Mouse (Mus musculus) urinary bladder, postnatal 36 days (tissue): ENCODE measurements around the gene Gpa33.
A peak's percentile ranks its signal among the peaks of the same experiment; 100 is the strongest.
"Not testable (repeated sequence)": the region's sequence is repeated elsewhere in the genome, so short reads cannot be mapped to it uniquely, and the experiment has no call there.

Experiments
- DNase-seq, 2 experiments: peaks; one replicate each; pipeline ENCODE4 v3.0.0; 2022; ENCODE audit warnings: low spot score in 2 of 2, mixed read lengths in 1 of 2

The Gpa33 gene

DNA sequence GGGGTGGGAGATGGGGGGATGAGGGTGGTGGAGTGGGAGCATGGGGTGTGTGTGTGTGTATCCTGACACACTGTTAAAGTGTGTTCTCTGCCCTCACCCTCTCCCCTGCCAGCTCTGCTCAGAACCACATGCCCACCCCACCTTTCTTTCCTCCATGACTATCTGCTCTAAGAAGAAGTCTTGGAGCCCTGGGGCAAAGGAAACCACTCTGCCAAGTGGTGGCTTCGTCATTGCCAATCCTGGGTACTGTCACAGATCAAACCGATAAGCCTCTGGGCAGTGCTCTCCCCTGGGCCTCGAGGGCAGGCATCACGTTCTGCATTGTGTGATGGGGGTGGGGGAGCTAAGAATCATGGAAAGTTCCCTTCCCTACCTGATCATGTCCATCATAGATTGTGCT is 2.3 kb downstream of the Gpa33 start:
- DNase-seq: no peak

GRCm38 (mm10) chr1:166135091-166135740 is 5.2 kb downstream of the Gpa33 start:
- DNase-seq: no peak

DNA sequence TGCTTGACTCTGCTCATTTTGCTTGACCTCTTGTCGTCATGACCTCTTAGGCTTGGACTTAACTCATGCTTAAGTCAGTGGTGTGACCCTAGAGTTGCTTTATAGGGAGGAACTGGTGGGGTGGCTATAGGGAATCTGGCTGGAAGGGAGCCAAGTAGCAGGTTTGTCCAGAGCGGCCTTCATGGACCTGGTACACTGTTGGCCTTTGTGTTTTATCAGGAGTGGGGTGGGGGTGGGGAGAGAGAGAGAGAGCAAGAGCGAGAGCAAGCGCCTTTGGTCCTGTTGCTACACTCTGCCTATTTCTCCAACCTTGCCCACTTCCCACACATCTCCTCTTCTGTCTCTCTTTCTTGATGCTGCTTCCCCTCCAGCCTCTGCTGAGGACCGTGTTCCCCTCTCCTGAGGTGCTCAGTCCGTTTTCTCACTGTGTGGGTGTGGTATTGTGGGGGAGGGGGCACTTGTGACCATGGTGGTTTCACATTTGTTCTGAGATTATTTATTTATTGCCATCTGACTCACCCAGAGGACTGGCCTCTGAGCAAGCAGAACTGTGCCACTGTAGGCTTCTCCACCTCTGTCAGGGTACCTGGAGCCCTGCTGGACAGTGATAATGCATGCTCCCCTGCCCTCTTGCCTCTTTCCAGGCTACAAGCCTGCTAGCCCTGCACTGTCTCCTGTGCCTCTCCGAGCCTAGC is 7.4 kb downstream of the Gpa33 start:
- DNase-seq: peak; percentile 60 to 64

GRCm38 (mm10) chr1:166138136-166138535 is 8.1 kb downstream of the Gpa33 start:
- peak; percentile 25 to 52 for DNase-seq

DNA sequence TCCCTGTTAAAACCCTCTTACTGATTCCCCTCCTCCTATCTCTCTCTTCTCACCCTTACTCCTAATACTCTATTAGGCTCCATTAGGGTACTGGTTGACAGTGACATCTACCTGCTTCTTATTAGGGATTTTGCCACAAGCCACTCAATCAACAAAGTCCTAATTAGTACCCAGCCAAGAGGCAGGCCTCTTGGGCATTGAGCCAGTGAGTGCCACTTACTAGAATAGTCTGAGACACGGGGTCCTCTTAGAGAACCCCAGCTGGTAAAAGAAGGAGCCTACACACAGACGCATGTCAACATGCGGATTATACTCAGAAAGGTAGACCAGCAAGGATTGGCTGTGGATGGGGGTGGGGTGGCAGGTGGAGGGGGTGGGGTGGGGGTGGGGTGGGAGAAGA is 9.1 kb downstream of the Gpa33 start:
- no peak for DNase-seq

DNA sequence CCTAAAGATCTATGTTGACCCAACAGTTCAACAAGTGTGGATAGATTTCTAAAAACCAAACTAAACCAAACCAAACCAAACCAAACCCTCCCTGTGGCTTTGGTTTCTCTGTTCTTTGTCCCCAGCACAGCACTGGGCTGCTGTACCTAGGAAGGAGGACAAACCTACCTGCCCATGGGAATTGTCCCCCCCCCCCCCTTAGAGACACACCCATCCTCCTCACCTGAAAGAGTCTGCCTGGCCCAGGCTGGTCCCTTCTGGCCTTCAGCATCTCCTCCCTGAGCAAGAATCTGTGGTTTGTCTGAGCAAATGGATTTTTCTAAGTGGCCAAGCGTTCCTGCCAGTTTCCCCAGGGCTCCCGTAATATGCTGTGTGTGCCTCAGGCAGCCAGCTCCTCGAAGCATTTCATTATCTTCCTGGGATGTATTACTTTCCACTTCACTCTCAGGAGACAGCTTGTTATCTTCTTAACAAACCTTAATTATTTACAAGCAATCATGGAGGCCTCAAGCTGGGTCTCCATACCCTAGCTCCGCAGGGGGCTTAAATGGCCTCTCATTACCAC is 9.7 kb downstream of the Gpa33 start:
- no peak for DNase-seq

DNA sequence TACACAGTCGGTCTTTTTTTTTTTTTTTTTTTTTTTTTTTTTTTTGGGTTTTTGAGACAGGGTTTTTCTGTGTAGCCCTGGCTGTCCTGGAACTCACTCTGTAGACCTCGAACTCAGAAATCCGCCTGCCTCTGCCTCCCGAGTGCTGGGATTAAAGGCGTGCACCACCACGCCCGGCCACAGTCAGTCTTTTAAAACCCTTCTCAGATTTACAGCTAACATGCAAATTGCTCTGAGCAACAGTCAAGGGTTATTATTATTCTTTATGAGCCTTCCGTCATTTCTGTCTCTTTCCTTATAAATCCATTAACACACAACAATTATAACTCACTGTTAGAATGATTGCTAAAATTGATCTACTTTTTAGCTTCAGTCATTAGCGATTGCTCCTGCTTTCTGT is 11.8 kb downstream of the Gpa33 start:
- DNase-seq: not testable (repeated sequence)

GRCm38 (mm10) chr1:166142369-166142768 is 12.3 kb downstream of the Gpa33 start:
- no peak for DNase-seq

- DNase-seq: no peak
Measured at GRCm38 (mm10) chr1:166146626-166147025, 16.6 kb downstream of the Gpa33 start.

DNA sequence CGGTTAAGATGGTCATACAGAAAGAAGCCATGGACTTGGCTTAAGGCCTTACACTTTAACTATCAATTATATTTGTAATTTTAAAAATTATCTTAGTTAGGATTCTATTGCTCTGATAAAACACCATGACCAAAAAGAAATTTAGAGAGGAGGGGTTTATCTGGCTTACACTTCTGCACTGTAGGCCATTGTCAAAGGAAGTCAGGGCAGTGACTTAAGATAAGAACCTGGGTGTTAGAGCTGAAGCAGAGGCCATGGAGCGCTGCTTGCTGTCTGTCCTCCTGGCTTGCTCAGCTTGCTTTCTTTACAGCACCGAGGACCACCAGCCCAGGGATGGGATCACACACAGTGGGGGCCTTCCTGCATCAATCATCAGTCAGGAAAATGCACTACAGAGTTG is 17.6 kb downstream of the Gpa33 start:
- DNase-seq: no peak

DNA sequence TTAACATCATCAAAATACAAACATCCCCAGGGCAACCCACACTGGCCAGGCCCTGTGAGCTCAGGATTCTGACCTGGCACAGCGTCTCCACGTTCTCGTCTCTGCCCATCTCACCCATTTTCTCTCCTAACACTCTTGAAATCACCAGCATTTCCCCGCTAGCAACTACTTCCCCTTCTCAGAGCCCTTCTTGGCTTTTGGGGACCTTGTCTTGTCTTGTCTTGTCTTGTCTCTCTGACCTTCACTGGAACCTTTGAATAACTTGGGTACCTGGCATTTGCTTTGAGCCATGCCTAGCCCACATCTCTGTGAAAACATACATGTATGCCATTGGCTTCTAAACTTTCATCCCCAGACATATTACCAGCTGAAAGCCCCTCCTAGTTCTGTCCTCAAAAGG is 19.4 kb downstream of the Gpa33 start:
- DNase-seq: no peak

- DNase-seq: no peak
Measured at GRCm38 (mm10) chr1:166150035-166150434, 20.0 kb downstream of the Gpa33 start.

GRCm38 (mm10) chr1:166151341-166151740 is 21.3 kb downstream of the Gpa33 start:
- no peak for DNase-seq

DNA sequence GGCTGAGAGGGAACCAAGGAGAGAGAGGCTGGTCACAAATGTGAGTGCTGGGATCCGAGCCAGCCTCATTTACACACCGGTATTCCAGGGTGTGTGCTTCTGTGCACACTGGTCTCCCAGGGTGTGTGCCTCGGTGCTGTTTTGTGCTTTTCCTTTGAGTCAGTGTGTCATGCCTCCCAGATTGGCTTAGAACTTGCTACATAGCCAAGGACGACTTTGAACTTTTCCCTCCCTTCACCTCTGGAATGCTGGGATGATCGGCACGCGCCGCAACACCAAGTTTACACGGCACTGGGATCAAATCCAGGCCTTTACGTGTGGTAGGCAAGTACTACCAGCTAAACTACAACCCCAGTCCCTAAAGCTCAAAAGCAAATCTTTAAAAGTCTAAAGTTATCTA is 22.0 kb downstream of the Gpa33 start:
- no peak for DNase-seq

- peak; percentile 82 to 83 for DNase-seq
Measured at GRCm38 (mm10) chr1:166153351-166154120, 23.5 kb downstream of the Gpa33 start.

DNA sequence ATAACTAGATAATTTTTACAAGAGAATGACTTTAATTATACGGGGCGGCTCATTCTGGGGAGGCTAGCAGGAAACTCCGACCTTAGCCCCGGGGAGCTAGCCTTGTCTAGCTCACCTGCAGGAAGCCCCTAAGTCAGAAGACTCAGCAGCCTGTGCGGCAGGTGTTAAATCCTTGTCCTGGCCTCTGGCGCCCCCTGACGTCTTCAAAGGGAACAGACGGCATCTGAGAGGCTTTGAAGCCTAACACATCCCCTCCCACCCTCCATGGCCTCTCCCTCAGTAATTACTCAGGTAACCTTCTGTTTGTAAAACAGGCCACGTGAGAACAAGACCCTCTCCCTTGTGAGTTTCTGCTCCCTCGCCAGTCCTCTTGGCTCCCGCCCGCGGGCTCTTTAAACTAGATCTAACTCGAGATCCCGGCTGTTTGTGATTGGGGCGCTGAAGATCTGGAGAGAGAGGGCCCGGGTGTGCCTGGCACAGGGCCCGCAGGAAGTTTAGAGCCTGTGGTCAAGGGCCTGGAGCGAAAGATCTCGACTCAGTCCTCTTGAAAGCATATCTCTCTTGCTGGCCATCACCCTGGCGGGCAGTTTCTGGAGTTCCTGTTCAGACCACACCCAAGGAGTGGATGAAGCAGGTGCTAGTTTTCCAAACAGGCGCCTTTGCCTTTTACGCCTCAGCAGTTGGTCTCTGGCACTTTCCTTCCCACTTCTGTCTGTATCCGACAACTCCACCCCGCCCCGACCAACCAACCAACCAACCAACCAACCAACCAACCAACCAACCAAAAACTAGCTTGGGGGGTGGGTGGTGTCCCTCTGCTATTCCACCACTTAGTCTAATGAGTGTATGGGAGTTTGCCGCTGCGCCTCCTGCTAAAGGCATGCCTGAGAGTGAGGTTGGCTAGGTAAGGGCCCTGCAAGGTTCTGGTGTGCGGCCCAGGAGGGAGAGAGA is 24.4 kb downstream of the Gpa33 start:
- peak; percentile 60 to 70 for DNase-seq

GRCm38 (mm10) chr1:166155113-166155494 is 25.1 kb downstream of the Gpa33 start:
- no peak for DNase-seq

- DNase-seq: no peak
Measured at GRCm38 (mm10) chr1:166157712-166158111, 27.7 kb downstream of the Gpa33 start.

DNA sequence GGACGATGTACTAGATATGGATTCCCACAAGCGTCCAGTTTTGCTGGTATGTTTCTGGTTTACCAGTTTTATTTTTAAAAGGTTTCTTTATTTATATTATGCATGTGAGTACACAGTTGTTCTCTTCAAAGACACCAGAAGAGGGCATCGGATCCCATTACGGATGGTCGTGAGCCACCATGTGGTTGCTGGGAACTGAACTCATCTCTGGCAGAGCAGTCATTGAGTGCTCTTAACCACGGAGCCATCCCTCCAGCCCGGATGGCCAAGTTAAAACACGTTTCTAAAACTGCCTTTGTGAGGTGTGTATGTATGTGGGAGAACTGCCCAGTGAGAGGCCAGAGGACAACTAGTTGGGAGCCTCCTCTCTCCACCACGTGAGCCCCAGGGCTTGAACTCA is 28.6 kb downstream of the Gpa33 start:
- DNase-seq: no peak

GRCm38 (mm10) chr1:166160111-166160510 is 30.1 kb downstream of the Gpa33 start:
- DNase-seq: no peak
